Mouse (Mus musculus) heart, adult 18-20 months (tissue): ENCODE results near the gene Rpl11. TPM values are rescaled to one million over a fixed set of nuclear protein-coding genes. Genes with fewer than 3 reads are reported as not detected.
"Not testable (repeated sequence)": the region's sequence is repeated elsewhere in the genome, so short reads cannot be mapped to it uniquely, and the experiment has no call there.

Experiments used
- DNase-seq, 2 experiments: peaks; one replicate each; pipeline ENCODE4 v3.0.0; 2021 to 2022; ENCODE audit warnings: mixed read lengths in 1 of 2
- total RNA-seq, 2 experiments: library from RNA; stranded (reverse); gene quantifications; 2 replicates each; pipeline ENCODE4 v1.2.3; 2021

Gene Rpl11
- total RNA-seq, 2 experiments from 2014 or later: 285 to 315 TPM

DNA sequence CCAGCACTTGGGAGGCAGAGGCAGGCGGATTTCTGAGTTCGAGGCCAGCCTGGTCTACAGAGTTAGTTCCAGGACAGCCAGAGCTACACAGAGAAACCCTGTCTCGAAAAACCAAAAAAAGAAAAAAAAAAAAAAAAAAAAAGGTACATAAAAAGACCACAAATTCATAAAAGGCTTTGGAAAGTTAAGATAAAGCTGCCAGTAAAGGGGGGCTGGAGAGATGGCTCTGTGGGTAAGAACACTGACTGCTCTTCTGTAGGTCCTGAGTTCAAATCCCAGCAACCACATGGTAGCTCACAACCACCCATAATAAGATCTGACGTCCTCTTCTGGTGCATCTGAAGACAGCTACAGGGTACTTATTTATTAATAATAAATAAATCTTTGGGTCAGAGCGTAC, 73.0 kb downstream of the Rpl11 start:
- DNase-seq: not testable (repeated sequence)

Other genes with a start within 250 kb of the Rpl11 start
- gene Srsf10, start 197.7 kb downstream of the Rpl11 start, total RNA-seq: 10 to 100 TPM; 40.6 to 50.5 TPM
- 10 to 100 TPM; 62.7 to 68.0 TPM for gene Pnrc2, start 179.6 kb downstream of the Rpl11 start, total RNA-seq
- 1 to 10 TPM in 1 of 2 experiments, under 1 TPM in 1; 0.52 to 1.7 TPM for gene Cnr2, start 158.0 kb downstream of the Rpl11 start, total RNA-seq
- gene Fuca1, start 132.7 kb downstream of the Rpl11 start, total RNA-seq: 10 to 100 TPM; 31.7 to 35.3 TPM
- 10 to 100 TPM; 87.3 to 91.7 TPM for gene Hmgcl, start 107.0 kb downstream of the Rpl11 start, total RNA-seq
- 1 to 10 TPM; 1.8 to 2.7 TPM for gene Gale, start 89.7 kb downstream of the Rpl11 start, total RNA-seq
- gene Lypla2, start 80.8 kb downstream of the Rpl11 start, total RNA-seq: 10 to 100 TPM; 36.6 to 37.8 TPM
- gene Pithd1, start 66.2 kb downstream of the Rpl11 start, total RNA-seq: 10 to 100 TPM; 22.1 to 25.1 TPM
- 10 to 100 TPM; 33.8 to 34.4 TPM for gene Eloa, start 31.7 kb downstream of the Rpl11 start, total RNA-seq
- 10 to 100 TPM; 58.3 to 64.3 TPM for gene Id3, start 90.1 kb upstream of the Rpl11 start, total RNA-seq
- 1 to 10 TPM; 1.3 to 1.4 TPM for gene E2f2, start 119.0 kb upstream of the Rpl11 start, total RNA-seq
- gene Asap3, start 152.9 kb upstream of the Rpl11 start, total RNA-seq: 1 to 10 TPM; 7.6 to 9.1 TPM
- gene Tcea3, start 194.3 kb upstream of the Rpl11 start, total RNA-seq: 100 to 1,000 TPM; 126 to 148 TPM
- 10 to 100 TPM; 32.3 to 34.8 TPM for gene Zfp46, start 231.3 kb upstream of the Rpl11 start, total RNA-seq